Mouse (Mus musculus): Measurements from ENCODE around the gene Pus7.

- no peak for TF ChIP-seq POLR2A (IDR thresholded peaks at IDR 0.05; ENCODE audit: borderline replicate concordance, extremely low read depth, insufficient read depth, insufficient read length, poor library complexity, severe bottlenecking)
- no peak for TF ChIP-seq CTCF (IDR thresholded peaks at IDR 0.05; ENCODE audit: borderline replicate concordance, extremely low read depth, insufficient read depth, insufficient read length)
Observed at GRCm38 (mm10) chr5:23721956-23722355, 61.6 kb downstream of the Pus7 start.
